Mouse (Mus musculus) testis, adult 2 months (tissue): ENCODE results near the gene Tmem30c. TPM values are rescaled to one million over a fixed set of nuclear protein-coding genes. Genes with fewer than 3 reads are reported as not detected.

Experiments
- H3K27ac ChIP-seq: fragments of 200-500 bp; 2 replicates; pipeline ENCODE4 v1.5.1; 2012; ENCODE audit warnings: low read depth, low read length; ENCODE audit not compliant: control insufficient read depth, insufficient read depth
- H3K27me3 ChIP-seq: fragments of 200-500 bp; 2 replicates; pipeline ENCODE4 v1.6.1; 2012; ENCODE audit warnings: mild to moderate bottlenecking, low read length, moderate library complexity; ENCODE audit not compliant: control insufficient read depth, insufficient read depth
- H3K36me3 ChIP-seq: fragments of 200-500 bp; 2 replicates; pipeline ENCODE4 v1.6.1; 2012; ENCODE audit warnings: mild to moderate bottlenecking, low read length; ENCODE audit not compliant: control insufficient read depth, insufficient read depth
- H3K4me1 ChIP-seq: fragments of 200-500 bp; 2 replicates; pipeline ENCODE4 v1.6.1; 2012; ENCODE audit warnings: low read length; ENCODE audit not compliant: control insufficient read depth, insufficient read depth
- H3K4me3 ChIP-seq: fragments of 200-500 bp; 2 replicates; pipeline ENCODE4 v1.5.1; 2012; ENCODE audit warnings: low read depth, mild to moderate bottlenecking, low read length, moderate library complexity, mixed read lengths; ENCODE audit not compliant: control insufficient read depth
- CTCF ChIP-seq: fragments of 200-500 bp; IDR thresholded peaks from 2 replicates; pipeline ENCODE4 v1.5.1; 2012; ENCODE audit warnings: low read depth, mild to moderate bottlenecking, inconsistent platforms, low read length, moderate library complexity; ENCODE audit not compliant: control insufficient read depth, insufficient read depth, insufficient replicate concordance
- POLR2A ChIP-seq: fragments of 200-500 bp; IDR thresholded peaks from 2 replicates; pipeline ENCODE4 v1.6.1; 2012; ENCODE audit warnings: low read depth, mild to moderate bottlenecking, inconsistent platforms, low read length, moderate library complexity; ENCODE audit not compliant: control insufficient read depth
- polyA plus RNA-seq: library from polyadenylated mRNA; depleted of rRNA; stranded (reverse); fragments of >200 nt; gene quantifications from 2 replicates; pipeline ENCODE4 v1.2.3, GENCODE M21; 2012

The Tmem30c gene
- polyA plus RNA-seq, 1 experiment, result 66.3 TPM

DNA sequence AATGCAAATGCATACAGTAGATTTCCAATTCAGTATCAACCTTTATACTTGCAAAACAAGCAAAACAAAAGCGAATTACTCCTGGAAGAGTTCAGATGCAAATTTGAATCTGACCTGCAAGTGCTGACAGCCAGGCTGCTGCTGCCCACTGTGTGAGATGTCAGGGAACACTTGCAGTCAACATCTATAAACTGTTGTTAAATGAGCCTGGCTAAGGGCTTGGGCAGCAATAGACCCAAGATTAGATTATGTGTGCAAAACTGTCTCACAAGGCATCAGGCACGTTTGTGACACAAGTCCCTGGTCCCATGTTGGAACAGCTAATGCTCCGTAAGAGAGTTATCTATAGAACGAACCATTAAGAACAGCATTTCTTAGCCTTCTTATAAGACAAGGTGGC, 369 bp downstream of the Tmem30c start:
- Histone ChIP-seq H3K4me3 (peak overlapping the region; percentile 65), H3K36me3 (no peaks in the 10 kb centered on the region), H3K4me1 (no peaks in the 10 kb centered on the region; the same call in 1 of the 2 replicates), H3K27me3 (no peaks in the 10 kb centered on the region), H3K27ac (peak overlapping the region; percentile 75)
- TF ChIP-seq CTCF (no peak), POLR2A (no peak)

DNA sequence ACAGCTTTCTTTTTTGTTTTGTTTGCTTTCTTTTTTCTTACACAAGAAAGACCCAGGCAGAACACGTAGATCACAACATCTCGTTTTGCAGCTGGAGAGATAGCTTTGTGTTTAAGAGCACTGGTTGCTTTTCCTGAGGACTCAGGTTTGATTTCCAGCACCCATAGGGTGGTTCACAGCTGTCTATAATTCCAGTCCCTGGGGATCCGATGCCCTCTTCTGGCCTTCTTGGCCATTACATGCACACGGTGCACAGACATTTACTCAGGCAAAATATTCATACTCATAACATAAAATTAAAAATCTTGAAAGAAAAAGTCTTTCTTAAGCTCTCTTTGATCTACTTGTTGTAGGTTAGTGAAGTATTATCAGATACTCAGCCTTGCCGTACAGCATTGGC, 969 bp downstream of the Tmem30c start:
- Histone ChIP-seq H3K4me3 (peak overlapping the region; percentile 5; the same call in 1 of the 2 replicates), H3K27me3 (no peaks in the 10 kb centered on the region)
- no peak for TF ChIP-seq CTCF
- TF ChIP-seq POLR2A, result no peak

GRCm38 (mm10) chr16:57281417-57281816, 11.2 kb downstream of the Tmem30c start:
- Histone ChIP-seq H3K27me3 (no peaks in the 10 kb centered on the region), H3K36me3 (no peaks in the 10 kb centered on the region; the same call in 1 of the 2 replicates), H3K4me1 (peaks cover 6% of the 10 kb centered on the region), H3K4me3 (no peak overlapping the region), H3K27ac (no peak overlapping the region)
- TF ChIP-seq CTCF, result no peak
- TF ChIP-seq POLR2A, result no peak

More for the DNA sequence above, 969 bp downstream of the Tmem30c start:
- no peaks in the 10 kb centered on the region; the same call in 1 of the 2 replicates for H3K4me1 ChIP-seq
- H3K27ac ChIP-seq, result no peak overlapping the region
- H3K36me3 ChIP-seq, result no peaks in the 10 kb centered on the region

- H3K27ac ChIP-seq, result peak overlapping the region; percentile 71
- peaks cover 6% of the 10 kb centered on the region for H3K4me1 ChIP-seq
- no peaks in the 10 kb centered on the region for H3K27me3 ChIP-seq
- peak overlapping the region; percentile 67 for H3K4me3 ChIP-seq
- H3K36me3 ChIP-seq, result no peaks in the 10 kb centered on the region; the same call in 1 of the 2 replicates
- TF ChIP-seq POLR2A (no peak), CTCF (no peak)
Observed at GRCm38 (mm10) chr16:57280221-57281217, 12.1 kb downstream of the Tmem30c start.

DNA sequence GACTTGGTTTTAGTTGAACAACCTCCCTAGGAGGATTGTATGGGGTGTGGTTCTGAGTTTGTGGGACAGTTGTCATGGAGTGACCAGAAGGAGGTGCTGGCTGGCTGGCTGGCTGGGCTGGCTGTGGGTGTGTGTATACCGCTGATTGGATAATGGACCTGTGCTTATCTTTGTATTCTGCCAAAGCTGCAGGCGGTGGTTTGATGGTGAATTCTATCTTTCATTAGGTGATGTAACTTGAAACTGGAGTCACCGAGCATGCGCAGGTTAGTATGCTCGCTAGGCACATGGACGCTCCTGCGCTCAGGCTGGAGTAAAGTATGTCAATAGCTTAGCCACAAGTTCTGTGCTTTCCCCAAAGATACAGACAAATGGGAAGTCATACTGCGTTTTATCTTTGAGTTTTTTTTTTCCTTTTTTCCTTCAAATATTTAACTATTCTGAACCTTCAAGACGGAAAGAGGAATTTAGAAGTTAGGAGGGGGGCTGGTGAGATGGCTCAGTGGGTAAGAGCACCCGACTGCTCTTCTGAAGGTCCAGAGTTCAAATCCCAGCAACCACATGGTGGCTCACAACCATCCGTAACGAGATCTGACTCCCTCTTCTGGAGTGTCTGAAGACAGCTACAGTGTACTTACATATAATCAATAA, 13.6 kb downstream of the Tmem30c start:
- H3K27ac ChIP-seq, result no peak overlapping the region
- no peak overlapping the region for H3K4me3 ChIP-seq
- H3K36me3 ChIP-seq, result no peaks in the 10 kb centered on the region; the same call in 1 of the 2 replicates
- H3K27me3 ChIP-seq, result no peaks in the 10 kb centered on the region
- peaks cover 6% of the 10 kb centered on the region for H3K4me1 ChIP-seq
- TF ChIP-seq CTCF, result no peak
- no peak for TF ChIP-seq POLR2A

- Histone ChIP-seq H3K4me1 (peaks cover 20% of the 10 kb centered on the region), H3K4me3 (no peak overlapping the region; the same call in 1 of the 2 replicates), H3K27ac (no peak overlapping the region; the same call in 1 of the 2 replicates), H3K36me3 (no peaks in the 10 kb centered on the region; the same call in 1 of the 2 replicates), H3K27me3 (no peaks in the 10 kb centered on the region)
- no peak for TF ChIP-seq CTCF
- no peak for TF ChIP-seq POLR2A
Observed at GRCm38 (mm10) chr16:57269751-57270150, 22.9 kb downstream of the Tmem30c start.

DNA sequence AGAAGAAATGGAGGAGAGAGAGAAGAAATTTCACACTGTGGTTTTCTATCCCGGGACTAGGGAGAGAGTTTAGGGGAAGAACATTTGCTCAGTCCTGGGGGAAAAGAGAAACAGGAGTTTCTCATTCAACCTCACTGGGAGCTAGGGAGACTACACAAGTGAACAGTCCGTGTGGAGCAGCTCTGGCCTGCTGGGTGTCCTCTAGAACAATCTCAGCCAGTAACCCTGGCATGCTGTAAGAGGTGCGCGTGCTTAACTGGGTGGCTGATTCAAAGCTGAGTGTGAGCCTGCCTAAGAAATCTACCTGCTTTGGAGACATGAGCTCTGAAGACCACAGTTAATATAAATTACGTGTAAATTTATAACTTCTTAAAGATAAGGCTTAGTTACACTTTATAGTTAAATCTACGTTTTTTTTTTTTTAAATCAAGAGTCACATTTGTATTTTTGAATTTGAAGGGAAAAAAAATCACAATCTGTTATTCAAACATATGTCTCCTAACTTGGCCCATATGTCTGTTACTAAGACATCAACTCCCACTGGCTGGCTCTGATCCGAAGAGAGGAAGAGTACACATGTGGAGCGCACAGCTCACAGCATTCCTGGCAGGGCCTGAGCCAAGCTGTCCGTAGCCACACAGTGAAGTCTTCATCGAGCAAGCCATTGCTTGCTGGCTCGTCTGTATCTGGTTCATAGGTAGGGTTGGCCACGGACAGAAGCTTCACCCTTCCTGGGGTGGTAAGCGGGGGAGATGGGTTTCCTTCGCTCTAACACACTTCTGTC, 24.4 kb downstream of the Tmem30c start:
- TF ChIP-seq POLR2A (no peak), CTCF (no peak)
- Histone ChIP-seq H3K4me1 (peaks cover 20% of the 10 kb centered on the region), H3K36me3 (no peaks in the 10 kb centered on the region; the same call in 1 of the 2 replicates), H3K4me3 (no peak overlapping the region), H3K27me3 (no peaks in the 10 kb centered on the region), H3K27ac (no peak overlapping the region)
